Mouse (Mus musculus) retina, embryonic 14.5 days (tissue): ENCODE measurements at regions not wholly inside any gene's neighbourhood (a gene's known extent, or its start where the extent isn't known, plus 50 kb on each side); places are given as distances from the start of the nearest gene placed in this dataset.
A peak's percentile ranks its signal among the peaks of the same experiment; 100 is the strongest.

Experiments used
- DNase-seq: peaks from one replicate; pipeline ENCODE4 v3.0.0-alpha.2; 2015; ENCODE audit warnings: low spot score

- no peak for DNase-seq
These were observed 71.7 kb upstream of the Boc start for GRCm38 (mm10) chr16:44630426-44630825.

DNA sequence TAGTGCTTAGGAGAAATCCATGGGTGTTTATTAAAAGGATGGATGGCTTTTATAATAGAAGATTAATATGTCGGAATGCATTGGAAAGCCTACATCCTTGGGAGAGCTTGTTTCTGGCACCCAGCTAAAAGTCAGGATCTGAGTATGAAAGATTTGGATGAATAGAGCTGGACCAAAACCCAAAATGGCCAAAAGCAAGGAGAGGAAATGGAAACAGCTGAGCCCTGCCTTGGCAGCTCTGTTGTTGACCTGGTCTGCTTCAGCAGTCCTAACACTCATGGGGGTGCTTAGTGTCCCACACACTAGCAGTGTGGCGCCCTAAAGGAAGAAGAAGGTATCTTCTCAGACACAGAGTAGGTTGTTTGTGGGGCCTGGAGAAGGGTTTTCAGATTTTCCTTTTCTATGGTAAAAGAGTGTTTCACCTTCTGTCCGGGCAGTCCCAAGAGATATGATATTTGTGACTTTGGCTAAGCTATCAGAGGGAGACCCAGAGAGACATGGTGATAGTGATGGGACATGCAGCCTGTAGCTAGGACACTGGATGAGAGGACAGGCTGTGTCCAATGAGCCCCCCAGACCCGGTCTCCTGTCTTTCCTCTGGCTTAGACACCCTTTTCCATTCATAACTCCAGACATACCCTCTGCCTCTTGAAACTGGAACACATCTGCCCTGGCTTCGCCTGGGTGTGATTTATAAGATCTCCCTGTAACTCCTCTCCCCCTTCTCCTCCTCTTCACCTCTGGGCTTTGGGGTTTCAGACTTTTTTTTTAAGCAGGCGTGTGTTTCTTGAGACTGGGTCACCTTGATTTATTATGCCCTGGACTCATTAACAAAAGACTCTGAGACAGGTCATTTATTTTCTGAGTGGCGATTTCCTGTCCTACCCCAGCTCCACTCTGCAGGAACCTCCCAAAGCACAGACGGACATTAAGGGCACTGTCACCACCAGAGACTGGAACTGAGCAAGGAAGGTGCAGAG lies 70.9 kb upstream of the Boc start:
- DNase-seq: no peak

GRCm38 (mm10) chr16:44625871-44626293 lies 67.2 kb upstream of the Boc start:
- no peak for DNase-seq

DNA sequence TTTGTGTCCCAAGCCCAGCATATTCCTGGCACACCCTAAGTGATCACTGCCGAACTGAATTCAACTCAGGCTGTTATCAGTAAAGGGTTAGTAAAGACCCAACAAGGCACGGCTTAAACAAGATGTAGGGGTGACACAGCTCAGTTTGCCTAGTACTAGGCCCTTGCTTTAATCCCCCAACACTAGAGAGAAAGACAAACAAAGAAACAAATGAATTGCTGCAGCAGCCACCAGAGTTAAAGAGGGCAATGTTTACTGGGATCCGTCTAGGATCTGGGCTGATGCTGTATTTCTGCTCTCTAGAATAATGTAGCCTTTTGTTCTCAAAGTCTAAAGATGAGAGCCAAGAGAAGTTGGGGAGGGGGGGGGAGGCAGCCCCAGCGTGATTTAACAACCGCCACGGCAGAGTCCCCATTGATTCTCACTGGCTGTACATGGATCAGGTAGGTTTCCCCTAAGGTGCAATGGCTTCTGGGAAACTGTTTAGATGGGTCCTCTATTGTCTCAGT lies 66.5 kb upstream of the Boc start:
- DNase-seq: no peak

DNA sequence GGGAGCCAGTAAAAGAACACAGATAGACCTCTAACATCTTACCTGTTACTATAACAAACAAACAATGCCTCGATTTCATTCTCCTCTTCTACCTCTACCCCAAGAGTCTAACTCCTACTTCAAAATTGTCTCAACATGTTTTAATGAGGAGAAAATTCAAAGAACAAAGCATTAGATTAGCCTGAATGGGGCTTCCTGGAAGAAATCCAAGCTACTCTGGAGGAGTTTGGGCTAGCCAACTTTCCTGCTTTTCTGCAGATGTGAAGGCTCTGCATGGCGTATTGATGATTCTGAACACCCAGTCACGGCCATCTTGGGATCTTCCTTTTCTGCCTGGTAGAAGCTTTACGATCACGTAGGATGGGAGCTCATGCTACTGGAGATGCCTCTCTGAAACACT lies 62.9 kb upstream of the Boc start:
- no peak for DNase-seq

DNA sequence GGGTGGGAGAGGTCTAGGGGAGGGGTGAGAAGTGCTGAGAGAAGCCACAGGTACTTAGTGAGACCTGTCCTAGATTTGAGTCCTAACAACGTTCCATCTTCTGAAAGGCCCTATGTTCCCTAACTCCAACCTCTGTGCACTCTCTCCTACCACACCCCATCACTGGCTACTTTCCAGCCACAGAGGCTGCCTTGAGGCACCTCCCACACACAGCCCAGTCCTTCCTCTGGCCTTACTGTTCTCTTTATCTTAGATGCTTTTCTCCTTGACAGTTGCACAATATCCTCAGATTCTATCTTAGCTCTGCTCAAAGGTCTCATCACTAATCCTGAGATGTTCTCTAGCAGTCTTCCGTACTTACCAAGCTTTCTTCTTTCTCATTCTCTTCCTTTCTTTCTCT lies 61.8 kb upstream of the Boc start:
- no peak for DNase-seq

DNA sequence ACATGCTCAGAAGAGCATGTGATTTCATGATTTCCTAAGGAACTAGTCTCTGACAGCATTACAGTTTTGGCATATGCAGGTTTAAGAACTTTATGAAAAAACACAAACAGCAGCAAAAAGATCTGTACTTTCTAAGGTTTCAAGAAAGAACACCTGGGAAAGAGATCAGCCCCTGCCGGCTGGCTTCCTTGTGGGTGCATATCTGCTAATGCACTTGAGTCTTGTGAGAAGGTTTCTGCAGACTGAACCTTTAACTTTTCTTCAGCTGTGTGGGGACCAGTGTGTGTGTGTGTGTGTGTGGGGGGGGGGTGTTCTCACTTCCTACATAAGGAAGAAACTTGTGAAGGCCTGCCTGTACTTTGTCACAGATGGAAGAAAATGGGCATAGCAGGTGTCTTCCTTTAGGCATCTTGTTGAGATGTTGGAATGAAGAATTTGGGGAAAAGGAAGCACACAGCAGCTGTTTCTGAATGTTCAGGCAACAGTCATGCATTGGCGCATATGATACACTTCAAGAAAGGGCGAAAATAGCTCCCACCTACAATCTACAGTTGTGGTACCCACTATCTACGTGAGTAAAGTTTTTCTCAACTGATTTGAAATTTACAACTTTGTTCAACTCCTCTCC lies 60.9 kb upstream of the Boc start:
- no peak for DNase-seq

DNA sequence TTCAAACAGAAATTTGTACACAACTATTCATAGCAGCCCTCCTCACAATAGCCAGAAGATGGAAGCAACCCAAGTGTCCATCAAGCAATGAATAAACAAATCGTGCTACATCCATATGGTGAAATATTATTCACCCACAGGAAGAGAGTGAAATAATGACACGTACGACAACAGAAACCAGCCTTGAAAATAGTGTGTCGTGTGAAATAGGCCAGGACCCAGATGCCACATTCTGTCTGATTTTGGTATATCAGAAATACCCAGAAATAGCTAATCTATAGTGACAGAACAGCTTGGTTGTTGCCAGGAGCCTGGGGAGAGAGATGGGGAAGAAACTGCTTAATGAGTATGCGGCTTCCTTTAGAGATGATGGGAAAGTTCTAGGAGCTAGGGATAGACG lies 58.3 kb upstream of the Boc start:
- DNase-seq: peak; percentile 43

GRCm38 (mm10) chr16:44616376-44616775 lies 57.7 kb upstream of the Boc start:
- DNase-seq: peak; percentile 30

DNA sequence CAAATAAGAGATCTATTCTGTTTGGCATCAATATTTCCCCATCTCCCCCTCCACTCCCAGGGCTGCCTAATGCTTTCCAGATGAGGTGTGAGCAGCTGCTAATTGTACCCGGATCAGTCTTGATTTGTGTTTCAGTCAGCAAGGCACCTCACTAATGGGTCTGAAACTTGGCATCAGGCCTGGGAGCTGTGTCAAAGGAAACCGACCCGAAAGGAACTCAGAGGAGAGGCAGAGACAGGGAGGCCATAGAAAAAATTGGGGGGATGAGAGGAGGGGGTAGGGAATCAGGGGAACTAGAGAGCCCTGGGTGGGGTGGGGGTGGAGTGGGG lies 57.1 kb upstream of the Boc start:
- DNase-seq: peak; percentile 8

- peak; percentile 24 for DNase-seq
These were observed 56.6 kb upstream of the Boc start for GRCm38 (mm10) chr16:44615172-44615877.

DNA sequence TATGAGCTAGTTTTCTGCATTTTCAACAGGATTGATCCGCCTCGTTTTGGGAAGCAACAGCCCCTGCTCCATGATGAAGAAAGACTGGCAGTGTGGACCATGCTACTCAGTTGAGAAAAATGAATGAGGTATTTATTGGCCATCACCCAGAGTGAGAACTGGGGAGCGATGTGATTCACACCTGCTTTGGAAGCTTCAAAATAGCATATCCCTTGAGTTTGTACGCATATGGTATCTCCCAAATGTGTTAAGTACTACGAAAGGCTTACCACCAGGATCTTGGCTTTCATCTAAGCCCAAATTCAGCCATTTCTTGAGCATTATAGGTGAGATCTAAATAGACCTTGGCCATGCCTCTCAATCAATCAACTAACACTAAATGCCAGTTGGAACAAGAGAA lies 55.5 kb upstream of the Boc start:
- no peak for DNase-seq

- DNase-seq: peak; percentile 8
These were observed 54.0 kb upstream of the Boc start for GRCm38 (mm10) chr16:44612676-44613075.

DNA sequence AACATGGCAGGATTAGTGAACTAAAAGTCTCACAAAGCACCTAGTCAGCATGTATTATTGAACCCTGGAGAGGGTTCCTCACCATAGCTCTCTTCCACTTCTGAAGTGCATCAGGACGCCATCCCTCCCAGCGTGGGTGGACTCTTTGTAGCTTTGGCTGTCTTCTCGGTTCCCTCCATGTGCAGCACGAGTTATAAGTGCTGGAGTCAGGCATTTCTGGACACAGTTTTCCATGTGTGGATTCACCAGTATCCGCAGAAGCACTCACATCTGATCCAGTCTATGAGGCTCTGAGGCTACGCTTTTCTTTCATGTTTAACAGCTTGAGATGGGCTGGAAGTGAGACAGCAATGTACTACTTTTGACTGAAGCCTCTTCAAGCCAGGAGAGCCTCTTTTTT lies 52.8 kb upstream of the Boc start:
- DNase-seq: no peak

DNA sequence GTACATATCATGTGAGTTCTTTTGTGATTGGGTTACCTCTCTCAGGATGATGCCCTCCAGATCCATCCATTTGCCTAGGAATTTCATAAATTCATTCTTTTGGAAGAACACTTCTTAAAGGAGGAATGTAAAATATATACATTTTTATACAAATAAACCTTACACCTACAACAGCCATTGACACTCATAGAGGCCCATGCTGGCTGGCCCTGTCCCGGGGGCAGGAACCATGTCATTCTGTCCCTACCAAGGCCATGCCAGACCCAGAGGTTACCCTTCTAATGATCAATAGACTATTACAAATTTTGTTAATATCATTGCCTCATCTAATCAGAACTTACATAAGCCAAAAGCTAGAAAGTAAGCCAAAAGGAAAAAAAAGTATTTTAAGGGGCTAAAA lies 49.9 kb upstream of the Boc start:
- DNase-seq: no peak
